Mouse (Mus musculus) intestine, postnatal 0 days (tissue): Measurements from ENCODE around the gene Ppfibp2. TPM values are rescaled to one million over a fixed set of nuclear protein-coding genes. Genes with fewer than 3 reads are reported as not detected.

ENCODE experiments used
- ATAC-seq: fragments of 200-750 bp; cut with Nextera tagmentation; 2 replicates; pipeline ENCODE4 v1.8.0; 2017; ENCODE audit warnings: mild to moderate bottlenecking, moderate TSS enrichment, moderate library complexity
- H3K27ac ChIP-seq: fragments of 300-500 bp; sonication (generic); 2 replicates; pipeline ENCODE4 v1.5.1; 2014; ENCODE audit warnings: mild to moderate bottlenecking, low read depth, low read length, moderate library complexity
- H3K27me3 ChIP-seq: fragments of 300-500 bp; sonication (generic); replicated peaks from 2 replicates; pipeline ENCODE4 v1.6.1; 2014; ENCODE audit warnings: low read length, mixed read lengths; ENCODE audit not compliant: control insufficient read depth, insufficient read depth
- H3K36me3 ChIP-seq: fragments of 300-500 bp; sonication (generic); 2 replicates; pipeline ENCODE4 v1.6.1; 2014; ENCODE audit warnings: mild to moderate bottlenecking, moderate library complexity; ENCODE audit not compliant: control insufficient read depth, insufficient read depth
- H3K4me1 ChIP-seq: fragments of 300-500 bp; sonication (generic); replicated peaks from 2 replicates; pipeline ENCODE4 v1.6.1; 2014; ENCODE audit warnings: antibody characterized with exemption, low read length, mixed read lengths; ENCODE audit not compliant: control insufficient read depth, insufficient read depth
- H3K4me2 ChIP-seq: fragments of 300-500 bp; sonication (generic); replicated peaks from 2 replicates; pipeline ENCODE4 v1.6.1; 2014; ENCODE audit warnings: low read depth, mild to moderate bottlenecking, moderate library complexity
- H3K4me3 ChIP-seq: fragments of 300-500 bp; sonication (generic); 2 replicates; pipeline ENCODE4 v1.5.1; 2014; ENCODE audit warnings: low read depth, low read length
- H3K9ac ChIP-seq: fragments of 300-500 bp; sonication (generic); 2 replicates; pipeline ENCODE4 v1.6.1; 2014; ENCODE audit warnings: mild to moderate bottlenecking, low read depth, low read length
- H3K9me3 ChIP-seq: fragments of 300-500 bp; sonication (generic); 2 replicates; pipeline ENCODE4 v1.6.1; 2016; ENCODE audit warnings: mixed run types; ENCODE audit not compliant: control insufficient read depth
- CTCF ChIP-seq: sonication (generic); IDR thresholded peaks from 2 replicates; pipeline ENCODE4 v1.5.1; 2016; ENCODE audit warnings: low read depth, mild to moderate bottlenecking, control low read depth, antibody characterized with exemption, moderate library complexity
- WGBS: fragments of 180-500 bp; shearing (Covaris S2); extraction: QIAGEN DNeasy Blood & Tissue Kit; methylation state at CpG from one replicate; pipeline ENCODE4 v1.1.7; 2014; 5-methylcytosine and 5-hydroxymethylcytosine counted together
- polyA plus RNA-seq: library from polyadenylated mRNA; unstranded; fragments of >200 nt; fragmentation: Nextera tagmentation; extraction: Ambion mirVana; gene quantifications from 2 replicates; pipeline ENCODE4 v1.2.1, GENCODE M21; 2015

Gene Ppfibp2
- polyA plus RNA-seq, 1 experiment from 2014 or later: 9.8 TPM

GRCm38 (mm10) chr7:107563727-107564126 is 31.3 kb upstream of the Ppfibp2 start:
- no peak overlapping the region for H3K9ac ChIP-seq
- 19% methylated on average over 2 of the region's 2 CpGs for WGBS

GRCm38 (mm10) chr7:107567261-107567671 is 27.7 kb upstream of the Ppfibp2 start, which contains the start of gene Olfml1:
Gene Olfml1, plus strand, starts transcription at chr7:107567446.
- 17% methylated on average over 7 of the region's 7 CpGs for WGBS
- H3K4me3 ChIP-seq: peak within 1 kb of the TSS; percentile 28
- H3K4me2 ChIP-seq: peak within 1 kb of the TSS; percentile 45
- H3K36me3 ChIP-seq: no peaks in the 10 kb centered on the region
- no peaks in the 10 kb centered on the region for H3K27me3 ChIP-seq
- no peaks in the 10 kb centered on the region for H3K9me3 ChIP-seq
- TF ChIP-seq CTCF: no peak
- no peaks in the 10 kb centered on the region for H3K4me1 ChIP-seq
- H3K9ac ChIP-seq: no peak within 1 kb of the TSS; the same call in 1 of the 2 replicates
- peak within 1 kb of the TSS; percentile 47 for H3K27ac ChIP-seq
- ATAC-seq: peak; percentile 87

More at GRCm38 (mm10) chr7:107563727-107564126, 31.3 kb upstream of the Ppfibp2 start:
- Histone ChIP-seq H3K9me3 (no peaks in the 10 kb centered on the region), H3K27me3 (no peaks in the 10 kb centered on the region), H3K27ac (no peak overlapping the region), H3K4me1 (no peaks in the 10 kb centered on the region), H3K4me3 (no peak overlapping the region), H3K4me2 (no peak overlapping the region), H3K36me3 (no peaks in the 10 kb centered on the region)
- TF ChIP-seq CTCF: no peak
- ATAC-seq: no peak

- 40% methylated on average over 5 of the region's 5 CpGs for WGBS
- Histone ChIP-seq H3K27me3 (no peaks in the 10 kb centered on the region), H3K4me2 (peak overlapping the region; percentile 45), H3K4me3 (peak overlapping the region; percentile 28), H3K9me3 (no peaks in the 10 kb centered on the region), H3K36me3 (no peaks in the 10 kb centered on the region), H3K9ac (no peak overlapping the region), H3K27ac (peak overlapping the region; percentile 47; the same call in 1 of the 2 replicates), H3K4me1 (no peaks in the 10 kb centered on the region)
- no peak for TF ChIP-seq CTCF
- peak; percentile 57 for ATAC-seq
These were observed 27.3 kb upstream of the Ppfibp2 start for GRCm38 (mm10) chr7:107567674-107568073.

DNA sequence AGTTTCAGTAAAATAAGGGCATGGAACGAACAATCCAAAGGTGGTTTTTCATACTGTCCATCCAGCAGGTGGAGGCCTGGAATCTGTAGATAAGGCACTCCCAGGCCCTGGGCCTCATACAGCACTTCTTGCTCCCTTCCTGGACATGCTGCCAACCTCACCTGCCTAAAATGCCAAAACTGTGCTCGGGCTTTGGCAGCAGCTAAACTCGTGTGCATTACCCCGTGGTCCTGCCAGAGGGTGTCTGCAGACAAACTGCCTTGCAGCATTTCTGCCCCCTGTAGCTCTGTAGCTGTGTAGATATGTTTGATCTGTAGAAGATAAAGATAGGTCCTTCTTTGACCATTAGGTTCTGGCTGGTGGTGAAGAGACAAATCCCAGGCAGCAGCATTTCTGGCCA is 26.0 kb upstream of the Ppfibp2 start:
- TF ChIP-seq CTCF: peak; percentile 20; the same call in 1 of the 2 replicates
- Histone ChIP-seq H3K4me2 (peak overlapping the region; percentile 35), H3K36me3 (no peaks in the 10 kb centered on the region), H3K9me3 (no peaks in the 10 kb centered on the region), H3K27ac (no peak overlapping the region), H3K9ac (no peak overlapping the region), H3K4me3 (no peak overlapping the region), H3K4me1 (no peaks in the 10 kb centered on the region), H3K27me3 (no peaks in the 10 kb centered on the region)
- 40% methylated on average over 4 of the region's 4 CpGs for WGBS
- no peak for ATAC-seq

GRCm38 (mm10) chr7:107573856-107574255 is 21.2 kb upstream of the Ppfibp2 start:
- Histone ChIP-seq H3K27ac (no peak overlapping the region), H3K4me3 (no peak overlapping the region), H3K9ac (no peak overlapping the region), H3K4me2 (no peak overlapping the region), H3K36me3 (no peaks in the 10 kb centered on the region), H3K9me3 (no peaks in the 10 kb centered on the region), H3K27me3 (no peaks in the 10 kb centered on the region), H3K4me1 (no peaks in the 10 kb centered on the region)
- peak; percentile 51 for TF ChIP-seq CTCF
- no peak for ATAC-seq
- 65% methylated on average over 2 of the region's 2 CpGs for WGBS

GRCm38 (mm10) chr7:107574276-107574675 is 20.7 kb upstream of the Ppfibp2 start:
- no peaks in the 10 kb centered on the region for H3K36me3 ChIP-seq
- H3K9me3 ChIP-seq: no peaks in the 10 kb centered on the region
- no peak overlapping the region for H3K4me3 ChIP-seq
- WGBS: 53% methylated on average over 3 of the region's 3 CpGs
- TF ChIP-seq CTCF: no peak
- H3K27me3 ChIP-seq: no peaks in the 10 kb centered on the region
- no peak overlapping the region for H3K9ac ChIP-seq
- H3K4me1 ChIP-seq: no peaks in the 10 kb centered on the region
- no peak for ATAC-seq
- H3K4me2 ChIP-seq: no peak overlapping the region
- H3K27ac ChIP-seq: no peak overlapping the region

GRCm38 (mm10) chr7:107592641-107593040 is 2.4 kb upstream of the Ppfibp2 start:
- TF ChIP-seq CTCF: no peak
- Histone ChIP-seq H3K4me2 (no peak overlapping the region), H3K27me3 (no peaks in the 10 kb centered on the region), H3K4me3 (no peak overlapping the region), H3K36me3 (no peaks in the 10 kb centered on the region), H3K9me3 (no peaks in the 10 kb centered on the region), H3K4me1 (0 out of 2 replicates have a peak, but pooled peaks cover 3% of the 10 kb centered on the region), H3K9ac (no peak overlapping the region), H3K27ac (no peak overlapping the region)
- 53% methylated on average over 2 of the region's 2 CpGs for WGBS
- ATAC-seq: no peak
